In genomic region chr1:60117721-60118455, GRCm38 (mm10) we compare ENCODE assay signal across 31 mouse cellular contexts. TPM values are rescaled to one million over a fixed set of nuclear protein-coding genes. Genes with fewer than 3 reads are reported as not detected.
DNase-seq lines count a peak whose midpoint lies in the region; ATAC-seq and TF ChIP-seq lines count a peak whose summit lies in the region.
"Had no signal": no experiment of that assay in that cellular context is flagged by ENCODE, and none has a peak within 500 bp of the region (broad histone marks: within the 10 kb centered on the region; RNA-seq: fewer than 3 reads in every experiment).

No protein-coding gene starts in this region.

- H3K36me3 ChIP-seq in kidney, embryonic 14.5 days (ENCODE audit: control insufficient read depth, insufficient read depth, low read length), result no peaks in the 10 kb centered on the region
- no peaks in the 10 kb centered on the region for H3K36me3 ChIP-seq in ES-E14 (ENCODE audit: control insufficient read depth, insufficient read depth, low read length, poor library complexity, severe bottlenecking)
- H3K36me3 ChIP-seq: intestine, embryonic 15.5 days; liver, embryonic 13.5 days had no signal

- no peak overlapping the region for H3K9ac ChIP-seq in kidney, embryonic 14.5 days (ENCODE audit: low read depth, low read length)
- no peak overlapping the region for H3K9ac ChIP-seq in ES-E14 (ENCODE audit: insufficient read depth, low read depth, low read length, poor library complexity, severe bottlenecking)
- H3K9ac ChIP-seq: forebrain, postnatal 0 days; heart, embryonic 15.5 days; intestine, embryonic 15.5 days; limb, embryonic 15.5 days; liver, embryonic 13.5 days; stomach, embryonic 15.5 days had no signal

- peak; percentile 94 for ATAC-seq in kidney, embryonic 14.5 days (ENCODE audit: low FRiP score, low TSS enrichment)
- ATAC-seq: forebrain, postnatal 0 days; hindbrain, postnatal 0 days; intestine, embryonic 15.5 days; lung, postnatal 0 days had no signal

- 32% methylated on average over 7 of the region's 7 CpGs for WGBS in kidney, embryonic 14.5 days

- no peaks in the 10 kb centered on the region for H3K9me3 ChIP-seq in kidney, embryonic 14.5 days (ENCODE audit: control insufficient read depth, low read length)
- no peaks in the 10 kb centered on the region for H3K9me3 ChIP-seq in ES-E14 (ENCODE audit: control insufficient read depth, insufficient read depth, low read depth, low read length)
- H3K9me3 ChIP-seq: G1E; heart, embryonic 10.5 days; heart, embryonic 15.5 days; intestine, embryonic 15.5 days; limb, embryonic 10.5 days; limb, embryonic 15.5 days; liver, embryonic 13.5 days; stomach, embryonic 15.5 days had no signal

- DNase-seq in adrenal gland, adult (ENCODE audit: inconsistent age in 2 of 2, low spot score in 1 of 2), result peak; percentile 26 to 69
- DNase-seq in adrenal gland, adult 18-20 months (ENCODE audit: low spot score in 2 of 2), result no peak
- DNase-seq in kidney, postnatal 14 days, result no peak
- DNase-seq in ES-E14 (ENCODE audit: low read depth, low spot score), result no peak
- peak; percentile 7 for DNase-seq in embryo, embryonic 10.5 days (ENCODE audit: low spot score)
- DNase-seq in gastrocnemius, postnatal 4 days (ENCODE audit: low spot score in 2 of 2), result no peak
- no peak for DNase-seq in right cerebral cortex, adult 2 months (ENCODE audit: low spot score in 2 of 2)
- DNase-seq: cerebellum, adult 8-10 months; cerebellum, postnatal 25 days; forebrain, postnatal 0 days; kidney, adult 8-10 months; layer of hippocampus, adult 9-11 months; liver, embryonic 13.5 days; lung, adult 18-20 months; midbrain, embryonic 14.5 days; right cerebral cortex, postnatal 25 days; thymus, adult 18-20 months; thymus, postnatal 36 days had no signal

- in situ Hi-C loops in ES-E14 (cut with MboI; ENCODE audit: low sequenced_read_pairs in 2 of 2, unreplicated experiment in 2 of 2), result no loop called here

- H3K27ac ChIP-seq in kidney, embryonic 14.5 days (ENCODE audit: low read depth, low read length), result no peak overlapping the region
- H3K27ac ChIP-seq in ES-E14 (ENCODE audit: insufficient read depth, low read depth, low read length, poor library complexity, severe bottlenecking), result peak overlapping the region; percentile 7; the same call in 1 of the 2 replicates
- H3K27ac ChIP-seq: heart, embryonic 10.5 days; heart, embryonic 15.5 days; hindbrain, postnatal 0 days; intestine, embryonic 15.5 days; limb, embryonic 10.5 days; limb, embryonic 15.5 days; liver, embryonic 13.5 days; macrophage; stomach, embryonic 15.5 days had no signal

- H3K4me3 ChIP-seq in kidney, embryonic 14.5 days (ENCODE audit: low read length), result no peak overlapping the region
- no peak overlapping the region for H3K4me3 ChIP-seq in ES-E14 (ENCODE audit: insufficient read depth in 1 of 2, low read depth in 1 of 2, low read length in 2 of 2, poor library complexity in 1 of 2, severe bottlenecking in 1 of 2)
- H3K4me3 ChIP-seq: erythroblast, embryonic 14.5 days; heart, embryonic 10.5 days; heart, embryonic 15.5 days; intestine, embryonic 15.5 days; limb, embryonic 10.5 days; limb, embryonic 15.5 days; liver, embryonic 13.5 days; stomach, embryonic 15.5 days had no signal

- no peak overlapping the region for H3K4me2 ChIP-seq in kidney, embryonic 14.5 days (replicated peaks; ENCODE audit: low read depth, low read length)
- H3K4me2 ChIP-seq: heart, embryonic 15.5 days; intestine, embryonic 15.5 days; limb, embryonic 15.5 days; liver, embryonic 13.5 days; stomach, embryonic 15.5 days had no signal

- H3K4me1 ChIP-seq in kidney, embryonic 14.5 days (ENCODE audit: control insufficient read depth, insufficient read depth, low read length), result no peaks in the 10 kb centered on the region
- no peaks in the 10 kb centered on the region for H3K4me1 ChIP-seq in ES-E14 (ENCODE audit: control insufficient read depth in 2 of 2, insufficient read depth in 2 of 2, low read length in 2 of 2, poor library complexity in 1 of 2)
- H3K4me1 ChIP-seq: heart, embryonic 10.5 days; heart, embryonic 15.5 days; intestine, embryonic 15.5 days; limb, embryonic 15.5 days; liver, embryonic 13.5 days; stomach, embryonic 15.5 days had no signal

- H3K27me3 ChIP-seq in kidney, embryonic 14.5 days (ENCODE audit: control insufficient read depth, insufficient read depth, low read length), result no peaks in the 10 kb centered on the region
- H3K27me3 ChIP-seq: CH12.LX; heart, embryonic 15.5 days; intestine, embryonic 15.5 days; limb, embryonic 15.5 days; liver, embryonic 13.5 days; stomach, embryonic 15.5 days had no signal

TF ChIP-seq in ES-E14, 5 proteins besides CTCF, POLR2A, EP300 and RAD21:
- TF ChIP-seq ZNF384 (IDR thresholded peaks at IDR 0.05; ENCODE audit: low read depth, low read length), result no peak
- TF ChIP-seq CHD2 (IDR thresholded peaks at IDR 0.05; ENCODE audit: low read depth, low read length), result no peak
- TF ChIP-seq MAFK (IDR thresholded peaks at IDR 0.05; ENCODE audit: insufficient read depth, low read depth, low read length), result no peak
- TF ChIP-seq ZC3H11A (IDR thresholded peaks at IDR 0.05; ENCODE audit: borderline replicate concordance, low read depth, low read length), result no peak
- no peak for TF ChIP-seq HCFC1 (IDR thresholded peaks at IDR 0.05; ENCODE audit: borderline replicate concordance, insufficient read depth, low read length)

RNA-seq across cellular contexts. Expression of gene Wdr12, which starts 19.4 kb away (rescaled TPM):
- total RNA-seq in adrenal gland, adult 18-20 months (2021), result 10 to 100 TPM; 17.2 to 19.1 TPM
- polyA plus RNA-seq in kidney, embryonic 14.5 days (2014; fragmentation: Nextera tagmentation; extraction: Ambion mirVana), result 68.3 and 69.5 TPM in 2 replicates
- 50.5 and 71.2 TPM in 2 replicates for total RNA-seq in ES-E14 (2012; rRNA removed)
- 10 to 100 TPM; 12.4 to 14.7 TPM for total RNA-seq in gastrocnemius, postnatal 4 days (2021)

RNA-seq across cellular contexts. Expression of gene Carf, which starts 19.8 kb away (rescaled TPM):
- 1 to 10 TPM; 7.2 to 9.2 TPM for total RNA-seq in adrenal gland, adult 18-20 months (2021)
- 6.1 and 9.3 TPM in 2 replicates for polyA plus RNA-seq in kidney, embryonic 14.5 days (2014; fragmentation: Nextera tagmentation; extraction: Ambion mirVana)
- total RNA-seq in ES-E14 (2012; rRNA removed), result 4.3 and 5.4 TPM in 2 replicates
- total RNA-seq in gastrocnemius, postnatal 4 days (2021), result 10 to 100 TPM; 10.3 to 11.4 TPM

Comparison
In these comparisons a context has a peak if more than half of its experiments do, and no peak if none do; other contexts are left out.
1. DNase-seq: peak in adrenal gland, adult (2 of 2) and embryo, embryonic 10.5 days (single experiment); none in adrenal gland, adult 18-20 months (0 of 2), kidney, postnatal 14 days (single experiment), ES-E14 (single experiment), gastrocnemius, postnatal 4 days (0 of 2) and right cerebral cortex, adult 2 months (0 of 2).